Mouse (Mus musculus) sigmoid colon, adult 10 weeks (tissue): Measurements from ENCODE around the gene Gm2022. TPM values are rescaled to one million over a fixed set of nuclear protein-coding genes. Genes with fewer than 3 reads are reported as not detected.

Experiments
- polyA plus RNA-seq: library from polyadenylated mRNA; stranded (reverse); fragments of 350-450 nt; fragmentation: Illumina TruSeq; extraction: RNeasy Lipid Tissue Mini Kit (QIAGEN cat#74804); gene quantifications from one replicate; pipeline ENCODE4 v1.2.3, GENCODE M21; 2014; ENCODE audit warnings: low read depth, low replicate concordance

Gene Gm2022
- polyA plus RNA-seq = not detected

DNA sequence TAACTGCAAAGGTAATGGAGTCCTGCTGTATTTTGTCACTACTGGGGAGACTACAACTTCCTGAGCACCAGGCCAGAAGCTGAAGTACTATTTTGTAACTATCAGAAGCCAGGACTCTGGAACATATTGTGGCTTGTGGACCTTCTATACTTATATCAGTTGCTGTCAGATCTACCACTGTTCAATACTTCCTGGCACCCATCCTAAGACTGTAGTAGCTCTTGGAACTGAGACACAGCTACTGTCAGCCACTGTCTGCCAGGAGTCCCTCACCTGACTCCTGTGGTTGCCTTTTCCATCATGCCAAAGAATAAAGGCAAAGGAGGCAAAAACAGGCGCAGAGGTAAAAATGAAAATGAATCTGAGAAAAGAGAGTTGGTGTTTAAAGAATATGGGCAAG is at the start of gene Gm2022:
Gene Gm2022, plus strand, starts transcription at position 301 of the 400 bp plus-strand sequence.

DNA sequence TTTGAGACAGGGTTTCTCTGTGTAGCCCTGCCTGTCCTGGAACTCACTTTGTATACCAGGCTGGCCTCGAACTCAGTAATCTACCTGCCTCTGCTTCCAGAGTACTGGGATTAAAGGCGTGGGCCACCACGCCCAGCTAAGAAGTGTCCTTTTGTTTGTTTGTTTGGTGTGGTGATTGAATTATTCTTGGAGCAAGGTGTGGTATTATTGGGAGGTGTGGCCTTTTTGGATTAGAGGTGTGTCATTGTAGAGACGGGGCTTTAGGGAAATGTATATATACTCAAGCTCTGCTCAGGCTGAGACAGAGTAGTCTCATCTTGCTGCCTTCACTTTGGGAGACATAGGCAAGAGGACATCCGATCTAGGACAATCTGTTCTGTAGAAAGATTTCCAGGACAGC is 21.4 kb upstream of the Gm2022 start, which contains the start of gene Gm2016:
Gene Gm2016, plus strand, starts transcription at position 301 of the 400 bp plus-strand sequence.

DNA sequence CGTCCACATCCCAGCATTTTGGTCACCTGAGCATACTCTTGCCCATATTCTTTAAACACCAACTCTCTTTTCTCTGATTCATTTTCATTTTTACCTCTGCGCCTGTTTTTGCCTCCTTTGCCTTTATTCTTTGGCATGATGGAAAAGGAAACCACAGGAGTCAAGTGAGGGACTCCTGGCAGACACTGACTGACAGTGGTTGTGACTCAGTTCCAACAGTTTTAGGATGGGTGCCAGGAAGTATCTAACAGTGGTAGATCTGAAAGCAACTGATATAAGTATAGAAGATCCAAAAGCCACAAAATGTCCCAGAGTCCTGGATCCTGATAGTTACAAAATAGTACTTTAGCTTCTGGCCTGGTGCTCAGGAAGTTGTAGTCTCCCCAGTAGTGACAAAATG is 24.6 kb downstream of the Gm2022 start, which contains the start of gene Gm2035:
Gene Gm2035, minus strand, starts transcription at position 137 of the 400 bp plus-strand sequence.

Other genes with a start within 250 kb of the Gm2022 start
- not detected for gene Gm21319, start 119.6 kb upstream of the Gm2022 start, polyA plus RNA-seq
- gene Gm21936, start 99.9 kb upstream of the Gm2022 start, polyA plus RNA-seq = not detected
- gene BB287469, start 78.8 kb upstream of the Gm2022 start, polyA plus RNA-seq = not detected
- not detected for gene Gm2001, start 53.0 kb upstream of the Gm2022 start, polyA plus RNA-seq
- gene Gm2016, start 21.3 kb upstream of the Gm2022 start, polyA plus RNA-seq = not detected
- gene Gm2035, start 24.5 kb downstream of the Gm2022 start, polyA plus RNA-seq = not detected
- not detected for gene Gm2042, start 58.7 kb downstream of the Gm2022 start, polyA plus RNA-seq
- gene Gm2075, start 116.5 kb downstream of the Gm2022 start, polyA plus RNA-seq = not detected
- not detected for gene Gm6803, start 123.4 kb downstream of the Gm2022 start, polyA plus RNA-seq
- gene Gm2056, start 131.6 kb downstream of the Gm2022 start, polyA plus RNA-seq = not detected
- gene Gm16368, start 188.3 kb downstream of the Gm2022 start, polyA plus RNA-seq = not detected